Mouse (Mus musculus) left cerebral cortex, postnatal 25 days (tissue): ENCODE measurements at regions not wholly inside any gene's neighbourhood (a gene's known extent, or its start where the extent isn't known, plus 50 kb on each side); places are given as distances from the start of the nearest gene placed in this dataset.
"Not testable (repeated sequence)": the region's sequence is repeated elsewhere in the genome, so short reads cannot be mapped to it uniquely, and the experiment has no call there.

Experiments used
- DNase-seq, 2 experiments: peaks; one replicate each; pipeline ENCODE4 v3.0.0; 2022; ENCODE audit warnings: low spot score in 2 of 2, mixed read lengths in 1 of 2
- intact Hi-C: fragments of 180-260 bp; cut with DNase I; formaldehyde crosslinking; loops from one replicate; pipeline ENCODE4 v1.15.1; 2025

DNA sequence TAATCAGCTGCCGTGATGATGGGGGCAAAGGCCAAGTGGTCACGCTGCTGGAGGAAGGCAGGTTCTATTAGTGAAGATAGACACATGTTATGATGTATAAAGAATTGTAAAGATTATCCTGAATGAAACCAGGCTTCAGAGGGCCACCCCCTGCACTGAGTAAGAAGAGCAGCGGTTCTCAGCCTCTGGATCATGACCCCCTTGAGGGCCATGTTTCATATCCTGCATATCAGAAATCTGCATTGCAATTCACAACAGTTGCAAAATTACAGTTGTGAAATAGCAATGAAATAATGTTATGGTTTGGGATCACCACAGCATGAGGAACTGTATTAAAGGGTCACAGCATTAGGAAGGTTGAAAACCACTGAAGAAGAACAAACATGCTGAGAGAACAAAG is 162.5 kb upstream of the Zranb2 start:
- no peak for DNase-seq
- intact Hi-C loops = no loop called here

DNA sequence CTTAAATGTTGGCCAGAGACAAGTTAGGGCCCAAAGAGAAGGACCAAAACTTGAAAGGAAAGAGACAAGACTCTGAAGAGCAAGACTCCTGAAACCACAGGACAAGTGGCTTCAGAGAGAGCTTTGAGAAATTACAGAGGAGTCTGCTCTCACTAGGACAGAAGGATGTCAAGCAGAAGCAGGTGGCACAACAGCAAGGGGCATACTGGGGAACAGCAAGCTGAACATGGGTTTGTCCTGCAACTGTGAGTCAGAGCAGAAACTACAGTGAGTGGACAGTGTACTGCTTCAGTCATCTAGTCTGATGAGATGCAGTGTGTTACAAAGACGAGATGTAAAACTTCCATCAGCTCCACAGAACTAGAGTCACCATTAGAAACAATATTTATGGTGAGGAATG is 160.6 kb upstream of the Zranb2 start:
- intact Hi-C loops = no loop called here
- no peak for DNase-seq

DNA sequence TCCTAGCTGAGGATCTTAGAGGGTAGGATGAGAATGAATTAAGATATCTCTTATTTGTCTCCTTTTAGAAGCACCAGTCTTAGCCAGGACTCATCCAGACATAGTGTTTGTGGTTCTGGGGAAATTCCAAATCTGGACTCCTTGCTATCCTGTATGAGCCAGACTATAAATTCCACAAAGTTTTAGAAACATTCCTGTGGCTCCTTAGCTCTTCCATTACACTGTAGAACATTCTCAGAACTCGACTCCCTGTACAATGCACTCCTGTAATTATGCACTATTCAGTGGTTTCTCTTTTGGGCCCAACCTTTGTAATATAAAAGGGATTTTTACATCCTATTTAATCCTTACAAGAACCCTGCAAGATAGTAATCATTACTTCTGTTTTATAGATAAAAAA is 159.8 kb upstream of the Zranb2 start:
- no peak for DNase-seq
- intact Hi-C loops = no loop called here

DNA sequence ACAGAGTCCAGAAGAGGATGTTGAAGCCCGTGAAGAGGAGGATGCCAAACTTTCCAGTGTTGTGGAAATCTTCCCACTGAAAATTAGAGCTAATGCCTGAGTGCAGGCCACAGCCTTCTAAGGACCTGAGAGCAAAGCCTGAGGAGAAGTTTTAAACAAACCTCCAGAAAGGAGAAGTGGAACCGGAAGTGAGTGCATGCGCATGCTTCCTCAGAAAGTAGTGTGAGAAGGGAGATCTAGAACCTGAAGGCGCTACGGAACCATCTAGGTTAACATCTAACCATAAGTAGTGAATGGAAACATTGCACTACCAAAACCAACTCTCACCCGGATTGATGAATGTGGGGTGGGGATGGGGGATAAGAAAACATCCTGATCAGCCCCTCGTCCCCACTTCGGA is 156.4 kb upstream of the Zranb2 start:
- intact Hi-C loops = no loop called here
- DNase-seq = no peak

- no peak for DNase-seq
- intact Hi-C loops = no loop called here
Measured at GRCm38 (mm10) chr3:157378127-157378526, 155.8 kb upstream of the Zranb2 start.

DNA sequence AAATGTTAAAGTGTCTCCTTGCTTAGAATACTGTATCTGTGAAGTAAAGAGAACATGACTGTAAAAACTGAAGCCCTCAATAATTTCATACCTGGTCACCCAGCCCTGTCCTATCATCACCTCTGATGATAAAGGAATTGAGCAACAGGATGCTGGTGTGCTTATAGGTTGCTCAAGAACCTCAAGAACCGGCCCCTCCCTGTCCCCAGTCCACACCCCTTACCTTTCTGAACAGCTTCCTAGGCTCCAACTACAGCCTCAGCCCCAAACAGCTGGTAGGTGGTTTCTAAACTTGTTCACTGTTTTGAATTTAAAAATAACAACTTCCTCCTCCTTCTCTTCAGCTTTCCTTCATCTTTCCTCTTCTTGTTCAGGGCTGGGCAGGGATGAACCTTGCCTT is 142.1 kb upstream of the Zranb2 start:
- peak in 1 of 2 experiments; percentile 31 for DNase-seq
- intact Hi-C loops = no loop called here

DNA sequence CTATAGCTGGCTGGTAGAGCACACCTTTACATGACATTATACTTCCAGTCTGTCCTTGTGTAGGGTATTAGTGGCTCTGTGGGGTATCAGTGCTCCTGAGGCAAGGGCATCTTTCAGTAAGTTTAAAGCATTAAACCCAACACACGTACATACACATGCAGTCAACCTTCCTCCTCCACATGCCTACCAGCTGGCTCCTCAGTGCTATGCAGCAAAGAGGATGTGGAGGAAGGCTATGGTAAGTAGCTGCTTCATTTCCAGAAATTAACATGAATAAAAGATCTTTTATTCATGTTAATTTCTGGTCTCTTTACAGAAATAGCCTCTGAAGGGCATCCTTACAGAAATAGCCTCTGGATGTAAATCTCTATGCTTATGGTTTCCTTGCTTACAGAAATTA is 140.1 kb upstream of the Zranb2 start:
- intact Hi-C loops = no loop called here

GRCm38 (mm10) chr3:157399909-157400308 is 134.1 kb upstream of the Zranb2 start:
- intact Hi-C loops = no loop called here
- no peak for DNase-seq

More for the DNA sequence above, 140.1 kb upstream of the Zranb2 start:
- DNase-seq = peak in 1 of 2 experiments; percentile 51

- DNase-seq = no peak
- intact Hi-C loops = no loop called here
Measured at GRCm38 (mm10) chr3:157404054-157404453, 129.9 kb upstream of the Zranb2 start.

- intact Hi-C loops, DNase-seq: not testable (repeated sequence)
Measured at GRCm38 (mm10) chr3:157423447-157423846, 110.5 kb upstream of the Zranb2 start.

DNA sequence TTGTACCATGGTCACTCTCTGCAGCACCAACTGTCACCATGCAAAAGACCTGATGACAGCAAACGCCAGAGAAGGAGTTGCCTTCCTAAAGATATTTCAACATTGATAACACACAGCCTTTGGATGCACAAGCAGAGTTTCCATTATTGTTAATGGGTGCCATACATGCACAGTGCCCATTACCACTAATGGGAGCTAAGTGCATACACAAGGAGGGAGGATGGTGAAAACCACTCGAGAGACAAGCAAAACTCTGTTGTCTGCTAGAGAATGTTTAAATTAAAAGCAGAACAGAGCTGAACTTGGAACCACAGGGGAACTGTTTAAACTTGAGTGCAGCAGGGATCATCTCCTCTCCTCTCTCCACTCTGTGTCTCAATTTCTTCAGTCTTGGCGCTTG is 107.2 kb upstream of the Zranb2 start:
- intact Hi-C loops = no loop called here
- no peak for DNase-seq

- intact Hi-C loops = loop anchor here (2.0 kb wide), 1 partner anchor 219 kb away; no protein-coding TSS in a partner anchor
- peak; percentile 67 to 74 for DNase-seq
Measured at GRCm38 (mm10) chr3:157449794-157450193, 84.2 kb upstream of the Zranb2 start.

DNA sequence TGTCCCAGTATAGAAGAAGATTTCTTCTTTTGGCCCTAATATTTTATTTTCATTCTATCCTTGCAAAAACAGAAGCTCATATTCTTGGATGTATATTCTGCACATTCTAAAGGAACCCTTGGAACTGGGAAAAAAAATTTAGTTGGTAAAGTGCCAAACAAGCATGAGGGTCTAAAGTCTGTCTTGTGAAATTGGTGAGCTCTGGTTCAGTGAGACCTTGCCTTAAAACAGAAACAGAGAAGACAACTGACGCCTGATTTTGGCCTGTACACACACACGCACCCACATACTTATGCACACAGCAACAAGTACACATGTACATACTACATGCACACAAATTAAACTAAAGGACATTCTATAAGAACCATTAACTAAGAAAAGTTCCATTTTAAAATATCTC is 62.4 kb upstream of the Zranb2 start:
- no peak for DNase-seq
- intact Hi-C loops = no loop called here

- peak in 1 of 2 experiments; percentile 7 for DNase-seq
- intact Hi-C loops = no loop called here
Measured at GRCm38 (mm10) chr3:157472674-157473073, 61.3 kb upstream of the Zranb2 start.

GRCm38 (mm10) chr3:157477731-157478130 is 56.2 kb upstream of the Zranb2 start:
- no peak for DNase-seq
- intact Hi-C loops = no loop called here
